Mouse (Mus musculus): Measurements from ENCODE around the gene Zfp661.

DNA sequence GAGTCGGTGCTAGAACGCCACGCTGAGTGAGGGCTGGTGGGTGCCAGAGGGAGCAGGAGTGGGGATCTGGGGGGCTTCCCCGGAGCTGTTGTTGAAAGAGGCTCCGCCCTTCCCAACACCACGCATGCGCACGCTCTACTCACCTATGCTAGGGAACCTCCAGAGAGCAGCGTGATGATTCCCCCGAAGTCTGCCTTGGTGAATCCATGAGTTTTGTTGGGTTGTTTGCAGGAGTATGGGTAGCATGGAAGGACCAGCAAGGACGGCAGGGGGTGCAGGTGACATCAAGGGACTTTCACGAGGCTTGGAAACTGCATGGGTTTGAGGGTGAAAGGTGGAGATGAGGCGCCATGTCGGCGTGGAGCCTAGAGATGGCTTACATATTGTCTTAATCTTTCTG is 3.3 kb upstream of the Zfp661 start:
- TF ChIP-seq CTCF (IDR thresholded peaks at IDR 0.05; ENCODE audit: low read depth, low read length) (no peak), POLR2A (IDR thresholded peaks at IDR 0.05; ENCODE audit: extremely low read depth, insufficient read depth, low read length) (no peak)

Measured in liver, adult 2 months (tissue).